Mouse (Mus musculus) ZHBTc4 (cell line): ENCODE data around the gene Gm20817.
"Not testable (repeated sequence)": the region's sequence is repeated elsewhere in the genome, so short reads cannot be mapped to it uniquely, and the experiment has no call there.

Source experiments
- DNase-seq: peaks from one replicate; pipeline ENCODE4 v3.0.0-alpha.2; 2011; ENCODE audit warnings: low read depth, low spot score

The Gm20817 gene

GRCm38 (mm10) chrY:68832628-68833027, at the start of gene Gm20817:
Gm20817 (minus strand) TSS chrY:68832728.
- not testable (repeated sequence) for DNase-seq
